Mouse (Mus musculus): ENCODE measurements at regions not wholly inside any gene's neighbourhood (a gene's known extent, or its start where the extent isn't known, plus 50 kb on each side); places are given as distances from the start of the nearest gene placed in this dataset.

DNA sequence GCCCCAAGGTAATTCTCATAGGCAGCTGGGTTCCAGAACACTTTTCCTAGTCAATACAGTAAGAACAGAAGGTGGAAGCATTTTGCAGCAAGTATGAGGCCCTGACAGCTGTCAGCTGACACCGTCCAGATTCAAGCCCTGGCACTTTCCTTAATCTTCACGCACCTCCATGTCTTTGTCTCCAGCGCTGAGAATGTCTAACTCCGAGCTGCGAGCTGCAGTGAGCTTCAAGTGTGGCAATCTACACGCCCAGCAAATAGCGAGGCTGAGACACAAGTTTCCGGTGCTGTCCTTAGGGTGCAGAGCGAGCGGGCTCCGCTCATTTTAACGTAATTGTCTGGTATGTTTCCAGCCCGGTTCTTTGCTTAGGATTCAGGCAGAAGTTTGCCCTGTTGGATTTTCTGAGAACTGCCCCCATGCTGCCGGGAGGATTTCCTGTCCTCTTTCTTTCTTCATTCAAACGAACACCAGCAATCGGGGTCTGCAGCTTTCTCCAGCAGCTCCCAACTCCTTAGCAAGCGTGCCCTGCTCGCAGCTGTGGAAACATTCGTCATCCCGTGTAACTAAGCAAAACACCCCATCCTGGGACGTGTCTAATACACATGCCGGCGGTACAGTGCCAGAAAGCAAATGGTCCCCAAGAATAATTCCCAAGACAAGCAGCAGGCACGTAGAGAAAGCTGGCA is 54.5 kb downstream of the Irx3 start:
- no peak for ATAC-seq
- H3K27me3 ChIP-seq: no peaks in the 10 kb centered on the region

DNA sequence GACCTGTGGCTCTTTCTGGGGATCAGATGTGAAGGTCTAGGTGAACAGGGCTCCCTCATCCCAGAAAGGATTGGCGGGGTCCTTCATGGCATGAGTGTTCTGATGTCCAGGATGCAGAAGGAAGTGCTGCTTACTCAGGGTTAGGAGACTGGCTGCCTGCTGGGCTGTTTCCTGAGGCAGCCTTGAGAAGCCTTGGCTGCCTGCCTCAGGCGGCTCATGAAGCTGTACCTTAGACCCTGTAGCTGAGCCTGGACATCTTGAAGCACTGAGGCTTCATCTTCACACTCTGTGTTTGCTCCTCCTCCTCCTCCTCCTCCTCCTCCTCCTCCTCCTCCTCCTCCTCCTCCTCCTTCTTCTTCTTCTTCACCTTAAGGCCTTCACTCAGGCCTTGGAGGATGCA is 77.2 kb downstream of the Irx3 start:
- peaks cover 11% of the 10 kb centered on the region for H3K27me3 ChIP-seq
- CTCF ChIA-PET: no interaction called here
- no peak for TF ChIP-seq CTCF (IDR thresholded peaks at IDR 0.05)
- in situ Hi-C loops (cut with MboI; ENCODE audit: low pct_unique_long_range_greater_than_20kb): no loop called here
- no peak for DNase-seq (ENCODE audit: low read depth, low spot score)
- POLR2A ChIA-PET: interaction anchor here (0.5 kb wide), 1 partner anchor 633 kb away, joined by 3 read pairs; the partner anchor contains the start of gene Irx5
- ATAC-seq: no peak

More for the DNA sequence above, 54.5 kb downstream of the Irx3 start:
- DNase-seq (ENCODE audit: low read depth, low spot score): no peak
- CTCF ChIA-PET: no interaction called here
- POLR2A ChIA-PET: interaction anchor here (0.6 kb wide), 1 partner anchor 45 kb away, joined by 3 read pairs; no protein-coding TSS in a partner anchor
- TF ChIP-seq CTCF (IDR thresholded peaks at IDR 0.05): no peak
- in situ Hi-C loops (cut with MboI; ENCODE audit: low pct_unique_long_range_greater_than_20kb): no loop called here

Measured in Patski (cell line).